Mouse (Mus musculus): ENCODE measurements around the gene Lmod1. TPM values are rescaled to one million over a fixed set of nuclear protein-coding genes. Genes with fewer than 3 reads are reported as not detected.

The Lmod1 gene
- 2.4 and 3.4 TPM in 2 replicates for polyA plus RNA-seq (2012; rRNA removed)

GRCm38 (mm10) chr1:135324571-135324970 lies at the start of gene Lmod1:
Gene Lmod1, plus strand, starts transcription at chr1:135324807.
- Histone ChIP-seq H3K4me1 (replicated peaks; ENCODE audit: control insufficient read depth, insufficient read depth, low read length) (no peaks in the 10 kb centered on the region), H3K36me3 (ENCODE audit: control insufficient read depth, insufficient read depth, low read length) (no peaks in the 10 kb centered on the region), H3K4me3 (ENCODE audit: control insufficient read depth, insufficient read depth, low read length) (no peak within 1 kb of the TSS), H3K27ac (ENCODE audit: control insufficient read depth, insufficient read depth, low read length) (no peak within 1 kb of the TSS; the same call in 1 of the 2 replicates), H3K27me3 (ENCODE audit: control insufficient read depth, insufficient read depth, low read length) (no peaks in the 10 kb centered on the region; the same call in 1 of the 2 replicates)
- WGBS: 62% methylated on average over 8 of the region's 8 CpGs
- TF ChIP-seq CTCF (IDR thresholded peaks at IDR 0.05; ENCODE audit: borderline replicate concordance, control insufficient read depth, extremely low read depth, insufficient read depth, low read length, poor library complexity): no peak
- TF ChIP-seq POLR2A (IDR thresholded peaks at IDR 0.05; ENCODE audit: control insufficient read depth, extremely low read depth, insufficient read depth, low read length, poor library complexity): no peak
- DNase-seq: no peak

- no peak overlapping the region for H3K27ac ChIP-seq (ENCODE audit: control insufficient read depth, insufficient read depth, low read length)
- peaks cover 17% of the 10 kb centered on the region for H3K36me3 ChIP-seq (ENCODE audit: control insufficient read depth, insufficient read depth, low read length)
- DNase-seq: no peak
- H3K4me3 ChIP-seq (ENCODE audit: control insufficient read depth, insufficient read depth, low read length): no peak overlapping the region
- H3K27me3 ChIP-seq (ENCODE audit: control insufficient read depth, insufficient read depth, low read length): no peaks in the 10 kb centered on the region
- peaks cover 17% of the 10 kb centered on the region for H3K4me1 ChIP-seq (replicated peaks; ENCODE audit: control insufficient read depth, insufficient read depth, low read length)
- 42% methylated on average over 9 of the region's 9 CpGs for WGBS
- TF ChIP-seq POLR2A (IDR thresholded peaks at IDR 0.05; ENCODE audit: control insufficient read depth, extremely low read depth, insufficient read depth, low read length, poor library complexity) (no peak), CTCF (IDR thresholded peaks at IDR 0.05; ENCODE audit: borderline replicate concordance, control insufficient read depth, extremely low read depth, insufficient read depth, low read length, poor library complexity) (no peak)
Observed at GRCm38 (mm10) chr1:135280646-135281045, 44.0 kb upstream of the Lmod1 start.

GRCm38 (mm10) chr1:135281841-135282240 lies 42.8 kb upstream of the Lmod1 start:
- WGBS: 98% methylated on average over 17 of the region's 17 CpGs
- peaks cover 9% of the 10 kb centered on the region for H3K36me3 ChIP-seq (ENCODE audit: control insufficient read depth, insufficient read depth, low read length)
- H3K4me3 ChIP-seq (ENCODE audit: control insufficient read depth, insufficient read depth, low read length): no peak overlapping the region
- H3K27ac ChIP-seq (ENCODE audit: control insufficient read depth, insufficient read depth, low read length): no peak overlapping the region
- no peaks in the 10 kb centered on the region for H3K27me3 ChIP-seq (ENCODE audit: control insufficient read depth, insufficient read depth, low read length)
- H3K4me1 ChIP-seq (replicated peaks; ENCODE audit: control insufficient read depth, insufficient read depth, low read length): peaks cover 17% of the 10 kb centered on the region
- no peak for DNase-seq
- TF ChIP-seq CTCF (IDR thresholded peaks at IDR 0.05; ENCODE audit: borderline replicate concordance, control insufficient read depth, extremely low read depth, insufficient read depth, low read length, poor library complexity) (no peak), POLR2A (IDR thresholded peaks at IDR 0.05; ENCODE audit: control insufficient read depth, extremely low read depth, insufficient read depth, low read length, poor library complexity) (no peak)

- TF ChIP-seq CTCF (IDR thresholded peaks at IDR 0.05; ENCODE audit: borderline replicate concordance, control insufficient read depth, extremely low read depth, insufficient read depth, low read length, poor library complexity) (no peak), POLR2A (IDR thresholded peaks at IDR 0.05; ENCODE audit: control insufficient read depth, extremely low read depth, insufficient read depth, low read length, poor library complexity) (no peak)
- Histone ChIP-seq H3K27ac (ENCODE audit: control insufficient read depth, insufficient read depth, low read length) (no peak overlapping the region), H3K4me1 (replicated peaks; ENCODE audit: control insufficient read depth, insufficient read depth, low read length) (peaks cover 17% of the 10 kb centered on the region), H3K36me3 (ENCODE audit: control insufficient read depth, insufficient read depth, low read length) (no peaks in the 10 kb centered on the region; the same call in 1 of the 2 replicates), H3K4me3 (ENCODE audit: control insufficient read depth, insufficient read depth, low read length) (peak overlapping the region; percentile 82), H3K27me3 (ENCODE audit: control insufficient read depth, insufficient read depth, low read length) (no peaks in the 10 kb centered on the region)
- no peak for DNase-seq
- WGBS: 6% methylated on average over 13 of the region's 13 CpGs
Observed at GRCm38 (mm10) chr1:135282536-135283286, 41.9 kb upstream of the Lmod1 start.

GRCm38 (mm10) chr1:135283287-135283825 lies 41.3 kb upstream of the Lmod1 start:
- Histone ChIP-seq H3K4me3 (ENCODE audit: control insufficient read depth, insufficient read depth, low read length) (peak overlapping the region; percentile 82), H3K27ac (ENCODE audit: control insufficient read depth, insufficient read depth, low read length) (no peak overlapping the region), H3K36me3 (ENCODE audit: control insufficient read depth, insufficient read depth, low read length) (no peaks in the 10 kb centered on the region; the same call in 1 of the 2 replicates), H3K27me3 (ENCODE audit: control insufficient read depth, insufficient read depth, low read length) (no peaks in the 10 kb centered on the region), H3K4me1 (replicated peaks; ENCODE audit: control insufficient read depth, insufficient read depth, low read length) (peaks cover 17% of the 10 kb centered on the region)
- no peak for DNase-seq
- under 1% methylated on average over 48 of the region's 48 CpGs for WGBS
- TF ChIP-seq CTCF (IDR thresholded peaks at IDR 0.05; ENCODE audit: borderline replicate concordance, control insufficient read depth, extremely low read depth, insufficient read depth, low read length, poor library complexity) (no peak), POLR2A (IDR thresholded peaks at IDR 0.05; ENCODE audit: control insufficient read depth, extremely low read depth, insufficient read depth, low read length, poor library complexity) (no peak)

- under 1% methylated on average over 39 of the region's 39 CpGs for WGBS
- Histone ChIP-seq H3K4me1 (replicated peaks; ENCODE audit: control insufficient read depth, insufficient read depth, low read length) (peaks cover 17% of the 10 kb centered on the region), H3K4me3 (ENCODE audit: control insufficient read depth, insufficient read depth, low read length) (peak within 1 kb of the TSS; percentile 82), H3K27me3 (ENCODE audit: control insufficient read depth, insufficient read depth, low read length) (no peaks in the 10 kb centered on the region), H3K36me3 (ENCODE audit: control insufficient read depth, insufficient read depth, low read length) (no peaks in the 10 kb centered on the region), H3K27ac (ENCODE audit: control insufficient read depth, insufficient read depth, low read length) (no peak within 1 kb of the TSS)
- TF ChIP-seq POLR2A (IDR thresholded peaks at IDR 0.05; ENCODE audit: control insufficient read depth, extremely low read depth, insufficient read depth, low read length, poor library complexity): peak; percentile 66; the same call in 1 of the 2 replicates
- TF ChIP-seq CTCF (IDR thresholded peaks at IDR 0.05; ENCODE audit: borderline replicate concordance, control insufficient read depth, extremely low read depth, insufficient read depth, low read length, poor library complexity): no peak
- peak; percentile 76 for DNase-seq
Observed at GRCm38 (mm10) chr1:135283826-135284291, 40.7 kb upstream of the Lmod1 start, which contains the start of gene Rnpep. Gene Rnpep, minus strand, starts transcription at chr1:135284084.

Data from thymus, adult 2 months (tissue).